Mouse (Mus musculus): ENCODE results near the gene Gm9964.

Gm9964 gene

GRCm38 (mm10) chr11:79254391-79255098, 42.2 kb downstream of the Gm9964 start, which contains the start of gene Wsb1:
Wsb1 (minus strand) TSS chr11:79254671.
- intact Hi-C loops (cut with DNase I): no loop called here

DNA sequence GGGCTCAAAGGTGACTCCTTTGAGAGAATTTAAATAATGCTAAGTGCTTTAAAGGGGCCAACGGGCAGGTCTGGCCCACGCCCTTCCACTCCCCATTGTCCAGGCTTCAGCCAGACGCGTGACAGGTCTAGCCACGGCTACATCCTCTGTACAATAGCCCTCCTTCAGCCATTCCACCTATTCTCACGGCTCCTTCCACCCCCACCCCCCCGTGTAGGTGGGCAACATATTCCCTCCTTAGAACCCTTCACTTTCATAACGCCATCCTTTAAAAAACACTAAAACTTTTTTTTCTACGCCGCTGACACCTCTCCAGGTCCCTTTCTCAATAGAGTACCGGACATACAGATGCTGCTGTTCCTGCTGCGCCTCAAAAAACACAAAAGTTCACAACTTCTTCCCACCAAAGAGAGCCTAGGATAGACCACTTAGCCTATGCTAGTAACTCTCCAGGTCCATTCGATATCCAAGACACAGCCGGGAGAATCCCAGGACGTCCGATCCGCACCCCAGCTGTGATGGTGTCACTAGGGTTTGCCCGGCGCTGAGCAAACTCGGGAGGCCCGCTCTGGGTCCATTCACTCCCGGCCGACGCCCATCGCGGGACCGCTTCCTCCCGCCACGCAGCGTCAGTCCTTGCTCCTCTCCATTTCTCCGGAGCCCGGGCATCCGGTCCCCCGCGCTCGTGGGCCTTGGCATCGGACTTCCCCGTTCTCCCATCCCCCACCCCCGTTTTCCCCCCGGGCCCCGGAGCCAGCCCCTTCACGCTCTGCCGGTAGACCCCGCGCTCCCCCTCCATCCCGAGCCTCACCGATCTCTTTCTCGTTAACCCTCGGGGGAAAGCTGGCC, 42.9 kb downstream of the Gm9964 start:
- intact Hi-C loops (cut with DNase I): no loop called here

GRCm38 (mm10) chr11:79252881-79253541, 43.7 kb downstream of the Gm9964 start:
- intact Hi-C loops (cut with DNase I): no loop called here

Data from adrenal gland (tissue).